Mouse (Mus musculus) forebrain, embryonic 15.5 days (tissue): ENCODE measurements around the gene Tyro3. TPM values are rescaled to one million over a fixed set of nuclear protein-coding genes. Genes with fewer than 3 reads are reported as not detected.

ENCODE experiments used
- ATAC-seq: fragments of 200-750 bp; cut with Nextera tagmentation; replicated peaks from 2 replicates; pipeline ENCODE4 v1.8.0; 2017; ENCODE audit warnings: mild to moderate bottlenecking, moderate TSS enrichment, moderate library complexity
- H3K27ac ChIP-seq: fragments of 300-500 bp; sonication (generic); replicated peaks from 2 replicates; pipeline ENCODE4 v1.5.1; 2015; ENCODE audit warnings: mild to moderate bottlenecking, inconsistent platforms
- H3K27me3 ChIP-seq: fragments of 300-500 bp; sonication (generic); 2 replicates; pipeline ENCODE4 v1.6.1; 2015; ENCODE audit warnings: inconsistent platforms
- H3K36me3 ChIP-seq: fragments of 300-500 bp; sonication (generic); 2 replicates; pipeline ENCODE4 v1.6.1; 2015; ENCODE audit warnings: mild to moderate bottlenecking, inconsistent platforms
- H3K4me1 ChIP-seq: fragments of 300-500 bp; sonication (generic); 2 replicates; pipeline ENCODE4 v1.6.1; 2015; ENCODE audit warnings: inconsistent platforms
- H3K4me2 ChIP-seq: fragments of 300-500 bp; sonication (generic); replicated peaks from 2 replicates; pipeline ENCODE4 v1.6.1; 2015; ENCODE audit warnings: mild to moderate bottlenecking, inconsistent platforms
- H3K4me3 ChIP-seq: fragments of 300-500 bp; sonication (generic); 2 replicates; pipeline ENCODE4 v1.5.1; 2015; ENCODE audit warnings: mild to moderate bottlenecking, inconsistent platforms
- H3K9ac ChIP-seq: fragments of 300-500 bp; sonication (generic); replicated peaks from 2 replicates; pipeline ENCODE4 v1.6.1; 2015; ENCODE audit warnings: mild to moderate bottlenecking, inconsistent platforms
- H3K9me3 ChIP-seq: fragments of 300-500 bp; sonication (generic); 2 replicates; pipeline ENCODE4 v1.6.1; 2016; ENCODE audit warnings: inconsistent platforms
- WGBS: fragments of 180-500 bp; shearing (Covaris S2); methylation state at CpG from one replicate; pipeline ENCODE4 v1.1.7; 2015; ENCODE audit warnings: mixed read lengths; 5-methylcytosine and 5-hydroxymethylcytosine counted together
- polyA plus RNA-seq: library from polyadenylated mRNA; unstranded; fragments of >200 nt; fragmentation: Nextera tagmentation; extraction: Ambion mirVana; gene quantifications from 2 replicates; pipeline ENCODE4 v1.2.1, GENCODE M21; 2015

Gene Tyro3
- polyA plus RNA-seq: 15.9 and 17.9 TPM in 2 replicates

DNA sequence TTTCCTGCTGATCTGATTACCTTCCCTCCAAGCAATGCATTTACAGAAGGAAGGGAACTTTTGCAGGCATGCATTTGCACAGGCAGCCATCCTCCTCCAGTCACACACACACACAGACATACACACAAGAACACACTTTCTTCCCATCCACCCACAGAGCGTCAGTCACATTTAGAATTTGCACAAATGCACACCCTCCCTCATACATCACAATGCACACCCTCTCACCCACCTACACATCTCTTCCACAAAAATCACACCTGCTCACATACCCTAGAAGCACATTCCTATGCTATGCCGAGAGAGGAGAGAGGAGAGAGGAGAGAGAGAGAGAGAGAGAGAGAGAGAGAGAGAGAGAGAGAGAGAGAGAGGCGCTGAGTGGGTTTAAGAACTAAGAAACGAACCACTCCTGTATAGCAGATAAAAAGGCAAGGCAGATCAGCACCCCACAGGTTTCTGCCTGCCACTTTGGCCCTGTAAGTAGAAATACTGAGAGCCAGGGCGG lies at the start of gene Tyro3:
Tyro3 (plus strand) TSS at position 455 of the 505 bp plus-strand sequence.
- Histone ChIP-seq H3K4me2 (no peak within 1 kb of the TSS), H3K36me3 (no peaks in the 10 kb centered on the region), H3K4me1 (peaks cover 28% of the 10 kb centered on the region), H3K9me3 (no peaks in the 10 kb centered on the region), H3K27ac (no peak within 1 kb of the TSS), H3K9ac (no peak within 1 kb of the TSS), H3K27me3 (peaks cover 14% of the 10 kb centered on the region), H3K4me3 (no peak within 1 kb of the TSS)
- no peak for ATAC-seq
- WGBS: 64% methylated on average over 5 of the region's 5 CpGs

DNA sequence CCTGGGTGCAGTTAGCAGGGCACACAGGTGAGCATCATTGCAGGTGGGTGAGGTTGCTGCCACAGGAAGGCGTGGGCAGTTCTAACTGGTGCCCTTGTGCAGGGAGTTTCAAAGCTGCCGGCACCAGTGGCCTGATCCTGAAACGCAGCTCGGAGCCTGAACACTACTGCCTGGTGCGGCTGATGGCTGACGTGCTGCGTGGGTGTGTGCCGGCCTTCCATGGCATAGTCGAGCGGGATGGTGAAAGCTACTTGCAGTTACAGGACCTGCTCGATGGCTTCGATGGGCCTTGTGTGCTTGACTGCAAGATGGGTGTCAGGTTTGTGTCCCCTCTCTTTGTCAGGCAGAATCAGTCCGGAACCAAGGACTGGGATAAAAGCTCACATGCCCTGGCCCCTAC lies 48.3 kb upstream of the Tyro3 start:
- H3K4me1 ChIP-seq: peaks cover 7% of the 10 kb centered on the region
- ATAC-seq: no peak
- 75% methylated on average over 13 of the region's 13 CpGs for WGBS

DNA sequence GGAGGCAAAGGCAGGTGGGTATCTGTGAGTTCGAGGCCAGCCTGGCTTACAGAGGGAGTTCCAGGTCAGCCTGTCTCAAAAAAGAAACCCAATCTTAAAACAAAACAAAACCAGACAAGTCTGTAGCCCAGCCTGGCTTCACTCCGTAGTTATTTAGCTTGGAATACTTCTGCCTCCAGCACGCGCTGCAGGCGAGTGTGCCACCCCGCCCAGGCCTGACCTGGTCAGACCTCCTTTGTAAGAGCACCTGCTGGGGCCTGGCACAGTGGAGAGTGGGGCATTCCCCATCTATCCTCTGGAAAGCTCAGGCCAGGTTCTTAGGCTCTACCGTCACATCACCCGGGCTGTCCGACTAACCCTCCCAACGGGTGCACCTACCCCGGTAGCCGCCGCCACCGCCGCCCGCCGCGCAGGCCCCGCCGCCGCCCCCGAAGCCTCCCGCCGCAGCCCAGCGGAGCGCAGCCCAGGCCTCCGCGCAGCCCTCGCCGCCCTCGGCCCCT lies 39.9 kb upstream of the Tyro3 start:
- Histone ChIP-seq H3K9me3 (no peaks in the 10 kb centered on the region), H3K4me2 (peak overlapping the region; percentile 100), H3K27me3 (peaks cover 43% of the 10 kb centered on the region), H3K4me3 (peak overlapping the region; percentile 70), H3K27ac (no peak overlapping the region), H3K4me1 (peaks cover 16% of the 10 kb centered on the region), H3K36me3 (no peaks in the 10 kb centered on the region), H3K9ac (peak overlapping the region; percentile 57)
- 4% methylated on average over 25 of the region's 31 CpGs for WGBS
- peak; percentile 49; the same call in 1 of the 2 replicates for ATAC-seq

More for the DNA sequence above, 48.3 kb upstream of the Tyro3 start:
- Histone ChIP-seq H3K27me3 (peaks cover 18% of the 10 kb centered on the region), H3K9ac (no peak overlapping the region), H3K27ac (no peak overlapping the region), H3K9me3 (no peaks in the 10 kb centered on the region), H3K36me3 (no peaks in the 10 kb centered on the region), H3K4me2 (no peak overlapping the region), H3K4me3 (no peak overlapping the region)

DNA sequence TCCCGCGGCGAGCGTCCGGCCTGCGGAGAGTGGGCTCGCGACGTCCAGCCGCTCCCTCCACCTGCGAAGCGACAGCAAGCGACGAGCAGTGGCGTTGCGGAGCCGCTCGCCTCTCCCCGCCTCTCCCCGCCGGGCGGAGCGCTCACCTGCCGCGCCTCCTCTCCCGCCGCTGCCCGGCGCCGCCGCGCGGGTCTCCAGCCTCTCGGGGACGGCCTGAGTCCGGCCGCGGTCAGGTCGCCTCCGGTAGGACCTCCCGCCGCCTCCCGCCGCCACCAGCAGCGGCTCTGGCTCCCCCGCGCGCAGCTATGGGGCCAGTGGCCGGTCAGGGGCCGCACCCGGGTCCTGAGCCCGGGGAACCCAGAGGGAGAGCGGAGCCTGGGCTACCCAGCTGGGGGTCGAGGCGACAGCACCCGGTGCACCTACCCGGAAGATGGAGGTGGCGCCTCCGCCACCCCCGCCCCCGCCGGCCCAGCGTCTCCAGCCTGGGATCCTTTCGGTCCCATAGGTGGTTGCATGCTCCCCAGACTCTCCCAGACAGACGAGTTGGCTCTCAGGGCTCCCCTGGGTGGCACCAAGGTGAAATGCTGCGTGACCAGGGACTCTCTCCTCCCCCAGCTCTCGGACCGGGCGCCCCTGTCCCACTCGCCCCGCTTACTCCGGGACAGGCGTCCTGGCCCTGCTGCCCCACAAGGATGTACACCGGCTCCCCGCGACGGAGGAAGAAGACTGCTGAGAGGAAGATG lies 39.3 kb upstream of the Tyro3 start:
- no peak overlapping the region for H3K27ac ChIP-seq
- H3K27me3 ChIP-seq: peaks cover 43% of the 10 kb centered on the region
- no peaks in the 10 kb centered on the region for H3K9me3 ChIP-seq
- WGBS: under 1% methylated on average over 58 of the region's 77 CpGs
- H3K4me3 ChIP-seq: peak overlapping the region; percentile 70
- H3K4me2 ChIP-seq: peak overlapping the region; percentile 100
- H3K9ac ChIP-seq: peak overlapping the region; percentile 57
- no peaks in the 10 kb centered on the region for H3K36me3 ChIP-seq
- H3K4me1 ChIP-seq: peaks cover 16% of the 10 kb centered on the region
- ATAC-seq: peak; percentile 66

DNA sequence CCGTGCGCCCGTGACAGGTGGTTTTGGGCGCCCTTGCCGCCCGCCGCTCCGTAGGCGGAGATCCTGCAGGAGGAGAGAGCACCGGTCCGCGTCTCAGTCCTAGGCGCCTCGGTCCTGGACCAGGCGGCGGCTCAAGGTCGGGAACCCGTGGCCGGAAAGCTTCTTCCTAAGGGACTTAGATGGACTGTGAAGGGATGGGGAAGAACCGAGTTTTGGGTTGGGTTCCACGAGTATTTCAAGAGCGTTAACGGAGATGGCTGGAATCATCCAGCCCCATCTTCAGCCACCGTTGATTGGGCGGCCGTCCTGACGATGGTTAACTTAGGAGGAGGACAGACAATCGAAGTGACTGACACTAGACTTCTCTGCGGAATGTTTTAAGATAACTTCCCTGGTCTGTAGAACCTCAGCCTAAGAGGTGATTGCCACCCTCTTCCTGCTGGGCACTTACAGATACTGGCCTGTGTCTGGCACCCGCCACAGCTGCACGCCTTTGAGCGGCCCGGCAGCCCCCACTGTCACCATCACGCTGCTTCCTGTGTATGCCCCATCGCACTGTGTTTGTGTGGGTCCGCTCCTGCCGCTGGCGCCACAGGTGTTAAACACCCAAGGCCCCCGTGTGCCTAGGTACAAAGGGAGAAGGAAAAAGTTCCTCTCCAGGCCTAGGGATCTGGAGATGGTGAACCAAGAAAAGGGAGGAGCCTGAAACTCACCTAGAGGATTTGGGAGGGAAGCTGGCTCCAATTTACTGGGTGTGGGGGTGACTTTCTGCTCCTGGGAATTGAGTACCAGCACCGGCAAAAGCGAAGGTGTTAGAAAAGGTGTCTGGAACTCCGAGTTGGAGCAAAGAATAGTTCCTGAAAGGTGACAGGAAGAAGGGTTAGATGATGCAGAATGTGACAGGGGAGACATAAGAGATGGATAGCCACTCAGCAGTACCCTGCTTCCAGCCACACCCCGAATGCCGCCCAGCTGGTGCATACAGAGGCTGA lies 38.4 kb upstream of the Tyro3 start:
- Histone ChIP-seq H3K27me3 (peaks cover 43% of the 10 kb centered on the region), H3K9ac (peak overlapping the region; percentile 57), H3K9me3 (no peaks in the 10 kb centered on the region), H3K4me2 (peak overlapping the region; percentile 100), H3K4me3 (peak overlapping the region; percentile 70), H3K36me3 (peaks cover 3% of the 10 kb centered on the region; the same call in 1 of the 2 replicates), H3K27ac (no peak overlapping the region), H3K4me1 (peaks cover 16% of the 10 kb centered on the region)
- WGBS: 5% methylated on average over 44 of the region's 44 CpGs
- ATAC-seq: peak; percentile 42; the same call in 1 of the 2 replicates

DNA sequence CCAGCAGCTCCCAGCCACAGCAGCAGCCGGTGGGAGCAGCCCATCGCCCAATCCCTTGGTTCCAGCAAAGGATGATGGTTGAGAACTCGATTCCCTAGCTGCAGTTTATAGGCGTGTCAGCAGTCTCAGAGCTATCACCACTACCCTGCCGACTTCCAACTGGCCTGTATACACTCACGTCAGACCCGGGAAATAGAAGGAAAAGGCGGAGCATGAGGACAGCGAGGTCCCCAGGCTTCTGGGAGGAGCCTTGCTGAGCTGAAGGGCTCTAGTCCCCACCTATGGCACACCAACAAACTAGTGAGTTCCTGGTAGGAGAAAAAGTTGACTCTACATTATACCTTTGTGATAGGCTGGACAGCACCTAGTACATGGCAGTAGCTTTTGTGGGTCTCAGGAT lies 37.3 kb upstream of the Tyro3 start, which contains the start of gene Ltk:
Ltk (minus strand) TSS at position 181 of the 400 bp plus-strand sequence.
- Histone ChIP-seq H3K4me1 (peaks cover 16% of the 10 kb centered on the region), H3K27ac (no peak within 1 kb of the TSS), H3K36me3 (peaks cover 10% of the 10 kb centered on the region), H3K27me3 (peaks cover 43% of the 10 kb centered on the region), H3K9me3 (no peaks in the 10 kb centered on the region), H3K4me3 (0 out of 2 replicates have a peak within 1 kb of the TSS, but pooled peaks have one; percentile 70), H3K4me2 (peak within 1 kb of the TSS; percentile 100; the same call in 1 of the 2 replicates), H3K9ac (no peak within 1 kb of the TSS)
- ATAC-seq: no peak
- WGBS: 17% methylated on average over 9 of the region's 9 CpGs

DNA sequence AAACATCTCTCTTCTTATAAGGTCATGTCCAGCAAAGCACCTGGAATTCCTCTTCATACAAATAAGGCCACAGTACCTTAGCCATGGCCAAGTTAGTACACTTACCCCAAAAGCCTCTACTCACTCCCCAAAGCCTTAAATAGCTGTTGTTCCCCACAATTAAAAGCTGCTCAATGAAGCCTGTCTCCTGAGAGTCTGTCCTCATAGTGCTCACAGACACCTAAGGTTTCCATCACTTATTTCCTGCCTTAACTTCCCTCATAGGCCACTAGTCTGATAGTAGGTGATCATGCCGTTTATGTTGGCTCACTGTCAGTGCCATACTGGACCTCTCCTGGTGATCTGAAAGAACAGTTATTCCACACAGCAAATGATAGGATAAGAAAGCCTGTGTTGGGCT lies 35.3 kb upstream of the Tyro3 start:
- WGBS: 78% methylated on average over 1 of the region's 1 CpGs
- peaks cover 36% of the 10 kb centered on the region for H3K27me3 ChIP-seq
- no peak overlapping the region for H3K4me2 ChIP-seq
- no peak overlapping the region for H3K4me3 ChIP-seq
- ATAC-seq: no peak
- peaks cover 16% of the 10 kb centered on the region for H3K4me1 ChIP-seq
- no peaks in the 10 kb centered on the region for H3K9me3 ChIP-seq
- H3K36me3 ChIP-seq: peaks cover 16% of the 10 kb centered on the region
- H3K27ac ChIP-seq: no peak overlapping the region
- H3K9ac ChIP-seq: no peak overlapping the region

DNA sequence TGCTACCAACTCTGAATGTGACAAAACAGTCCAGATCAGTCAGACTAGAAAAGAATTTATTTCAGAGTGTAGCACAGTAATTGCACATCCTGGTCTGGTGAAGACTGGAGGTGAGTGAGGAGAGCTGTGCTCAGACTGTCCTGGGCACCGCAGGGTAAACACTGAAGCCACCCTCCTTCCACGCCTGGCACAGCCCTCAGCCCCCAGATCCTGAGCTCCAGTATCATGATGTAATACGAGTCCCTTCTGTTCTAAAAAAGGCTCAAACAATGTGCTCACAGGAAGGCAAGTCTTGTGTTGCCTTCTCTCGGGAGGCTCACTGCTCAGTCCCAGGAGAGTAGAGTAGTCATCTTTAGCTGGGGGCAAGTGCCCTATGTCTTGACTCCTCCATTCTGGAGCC lies 33.6 kb upstream of the Tyro3 start:
- Histone ChIP-seq H3K4me1 (peaks cover 1% of the 10 kb centered on the region), H3K27me3 (peaks cover 20% of the 10 kb centered on the region), H3K9me3 (no peaks in the 10 kb centered on the region), H3K27ac (no peak overlapping the region), H3K4me3 (no peak overlapping the region), H3K36me3 (peaks cover 19% of the 10 kb centered on the region), H3K4me2 (no peak overlapping the region), H3K9ac (no peak overlapping the region)
- WGBS: 58% methylated on average over 4 of the region's 4 CpGs
- no peak for ATAC-seq

DNA sequence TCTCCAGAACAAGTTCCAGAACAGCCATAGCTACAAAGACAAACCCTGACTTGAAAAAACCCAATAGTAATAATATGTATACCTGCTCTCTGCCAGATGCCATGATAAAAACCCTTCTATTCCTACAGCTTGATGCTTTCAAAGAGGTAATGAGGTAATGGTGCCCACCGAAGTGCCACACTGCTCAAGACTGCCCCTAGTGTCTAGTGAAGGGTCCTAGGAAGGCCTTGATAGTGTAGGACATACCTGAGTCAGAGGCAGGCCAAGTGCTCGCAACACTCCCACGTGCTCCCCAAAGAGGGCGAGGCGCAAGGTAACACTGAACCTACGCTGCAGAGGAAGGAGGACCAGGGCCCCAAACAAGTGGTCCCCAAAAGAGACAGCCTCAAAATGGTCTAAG lies 30.3 kb upstream of the Tyro3 start:
- H3K4me2 ChIP-seq: no peak overlapping the region
- H3K27ac ChIP-seq: no peak overlapping the region
- no peaks in the 10 kb centered on the region for H3K4me1 ChIP-seq
- H3K36me3 ChIP-seq: peaks cover 37% of the 10 kb centered on the region
- no peak overlapping the region for H3K9ac ChIP-seq
- H3K9me3 ChIP-seq: no peaks in the 10 kb centered on the region
- H3K27me3 ChIP-seq: no peaks in the 10 kb centered on the region
- WGBS: 90% methylated on average over 6 of the region's 6 CpGs
- H3K4me3 ChIP-seq: no peak overlapping the region
- ATAC-seq: no peak

DNA sequence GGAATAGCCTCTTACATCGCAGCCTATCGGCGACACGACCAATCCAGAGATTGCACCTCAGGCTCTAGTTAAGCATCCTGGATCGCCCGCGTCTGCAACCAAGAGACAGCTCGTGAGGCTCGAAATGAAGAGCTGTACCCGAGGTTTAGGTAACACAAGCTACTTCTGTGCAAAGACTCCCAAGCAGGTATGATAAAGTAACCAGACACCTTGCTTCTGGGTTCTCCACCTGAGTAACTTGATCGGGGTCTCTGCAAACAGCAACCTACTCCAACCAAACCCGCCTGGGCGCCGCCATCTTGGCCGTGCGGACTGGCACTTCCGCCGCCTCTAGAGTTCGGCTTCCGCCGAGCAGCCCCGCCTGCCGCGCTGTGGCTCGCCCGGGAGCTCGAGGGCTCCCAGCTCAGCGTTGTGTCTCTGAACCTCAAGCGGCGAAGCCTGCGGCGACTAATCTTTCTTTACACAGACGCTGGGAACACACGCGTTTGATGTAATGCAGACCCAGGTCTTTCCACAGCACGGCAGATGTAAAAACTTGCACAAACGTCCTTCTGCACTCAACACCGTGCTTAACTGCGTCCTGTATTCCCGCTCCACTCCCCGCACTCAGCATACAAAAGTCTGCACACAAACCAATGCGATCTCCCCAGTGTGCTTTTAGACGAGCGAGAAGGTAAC lies 10.2 kb upstream of the Tyro3 start, which contains the start of gene Rpap1:
Rpap1 (minus strand) TSS at position 332 of the 678 bp plus-strand sequence.
- Histone ChIP-seq H3K27me3 (no peaks in the 10 kb centered on the region), H3K36me3 (peaks cover 9% of the 10 kb centered on the region; the same call in 1 of the 2 replicates), H3K27ac (peak within 1 kb of the TSS; percentile 87), H3K4me1 (peaks cover 14% of the 10 kb centered on the region), H3K9me3 (no peaks in the 10 kb centered on the region), H3K9ac (peak within 1 kb of the TSS; percentile 71), H3K4me3 (peak within 1 kb of the TSS; percentile 73), H3K4me2 (peak within 1 kb of the TSS; percentile 62)
- WGBS: under 1% methylated on average over 44 of the region's 44 CpGs
- peak; percentile 98 for ATAC-seq

DNA sequence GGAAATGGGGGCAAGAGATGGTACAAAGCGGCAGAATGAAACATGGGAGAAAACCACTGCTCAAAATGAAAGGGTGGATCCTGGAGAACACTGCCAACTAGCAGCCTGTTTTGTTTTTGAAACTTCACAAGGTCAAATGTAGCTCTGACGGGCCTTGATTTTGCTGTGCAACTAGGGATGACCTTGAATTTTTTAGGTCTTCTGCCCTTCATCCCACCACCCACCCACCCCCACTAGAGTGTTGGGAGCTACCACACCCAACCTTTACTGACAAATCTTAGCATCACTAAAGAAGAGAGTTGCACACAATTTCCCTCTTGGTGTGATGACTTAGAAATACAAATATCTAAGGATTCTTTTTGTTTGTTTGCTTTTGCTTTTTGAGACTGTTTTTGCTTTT lies 7.5 kb upstream of the Tyro3 start:
- Histone ChIP-seq H3K27ac (no peak overlapping the region), H3K27me3 (no peaks in the 10 kb centered on the region), H3K4me2 (no peak overlapping the region), H3K4me3 (no peak overlapping the region), H3K9ac (no peak overlapping the region), H3K36me3 (no peaks in the 10 kb centered on the region), H3K9me3 (no peaks in the 10 kb centered on the region), H3K4me1 (peaks cover 14% of the 10 kb centered on the region)
- ATAC-seq: no peak
- 88% methylated on average over 2 of the region's 2 CpGs for WGBS
